Mouse (Mus musculus) R1 (cell line): ENCODE measurements around the gene Sox15.

ENCODE experiments used
- DNase-seq: peaks from one replicate; pipeline ENCODE4 v3.0.0-alpha.2; 2018; ENCODE audit warnings: low read depth, low spot score

Sox15 gene

GRCm38 (mm10) chr11:69679144-69679543, 24.0 kb downstream of the Sox15 start:
- no peak for DNase-seq

DNA sequence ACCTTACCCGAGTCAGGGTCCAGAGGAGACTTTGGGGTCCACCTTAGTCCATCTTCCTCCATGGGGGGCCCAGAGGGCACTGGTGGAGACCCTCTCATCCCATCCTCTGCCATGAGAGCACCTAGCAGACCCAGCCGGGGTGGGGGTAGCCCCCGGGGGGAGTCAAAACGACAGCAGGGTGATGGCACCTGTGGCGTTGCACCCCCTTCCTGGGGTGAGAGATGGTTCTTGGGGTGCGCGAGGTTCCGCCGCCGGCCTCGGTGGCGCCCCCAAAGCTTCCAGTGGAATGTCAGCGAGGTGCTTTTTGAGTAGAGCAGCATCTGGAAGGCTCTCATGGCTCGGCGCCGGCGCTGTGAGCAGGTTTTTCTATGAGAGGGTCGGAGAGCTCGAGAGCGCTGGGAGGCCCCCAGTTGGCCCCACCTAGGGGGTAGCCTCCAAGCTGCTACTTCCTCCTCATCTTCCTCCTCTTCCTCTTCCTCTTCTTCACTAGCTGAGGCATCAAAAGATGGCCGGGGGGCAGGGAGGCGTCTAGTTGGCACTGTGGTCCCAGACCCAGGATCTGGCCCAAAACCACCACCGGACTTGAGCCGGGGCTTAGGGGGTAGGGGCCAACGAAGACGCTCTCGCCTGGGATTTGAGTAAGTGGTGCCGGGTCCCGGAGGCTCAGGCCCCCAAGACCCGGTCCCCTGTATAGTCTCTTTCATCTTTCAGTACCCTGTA, 25.2 kb downstream of the Sox15 start:
- no peak for DNase-seq

DNA sequence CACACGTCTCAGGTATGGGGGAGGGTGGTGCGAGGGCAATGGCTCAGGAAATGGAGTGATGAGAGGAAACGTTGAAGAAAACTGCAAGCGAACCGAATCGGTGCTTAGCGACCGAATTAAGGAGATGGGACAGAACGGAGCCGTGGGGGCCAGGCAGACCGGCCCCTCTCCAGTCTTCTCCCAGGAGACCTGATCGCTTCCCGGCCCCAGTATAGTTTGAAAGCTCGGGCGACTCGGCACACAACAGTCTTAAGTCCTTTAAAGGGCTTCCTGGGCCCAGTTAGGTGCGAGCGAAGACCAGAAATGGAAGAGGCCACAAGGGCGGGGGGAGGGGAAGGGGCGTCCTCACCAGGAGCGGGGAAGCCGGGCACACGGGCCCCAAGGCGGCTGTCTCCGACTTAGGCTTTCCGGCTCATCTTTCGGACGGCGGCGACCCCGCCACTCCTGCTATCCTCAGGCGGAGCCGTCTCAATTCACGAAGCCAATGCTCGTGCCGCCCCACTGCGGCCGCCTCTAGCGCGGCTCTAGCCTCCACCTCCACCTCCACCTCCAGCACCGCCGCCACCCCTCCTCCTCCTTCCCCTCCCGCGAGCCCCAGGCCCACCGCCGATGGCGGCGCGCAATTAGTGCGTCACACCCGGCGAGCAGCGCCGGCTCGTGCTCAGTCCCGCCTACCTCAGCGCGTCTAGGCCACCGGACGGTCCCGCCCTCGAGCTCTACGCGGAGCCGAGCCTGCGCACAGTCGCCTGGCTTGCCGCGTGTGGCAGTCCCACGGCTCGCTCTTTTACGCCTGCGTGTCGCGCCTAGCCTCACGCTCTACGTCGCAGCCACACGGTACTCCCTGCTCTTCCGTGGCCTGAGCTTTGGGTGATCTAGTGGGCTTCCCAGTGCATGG, 26.4 kb downstream of the Sox15 start, which contains the start of gene Senp3:
Gene Senp3, minus strand, starts transcription at position 771 of the 895 bp plus-strand sequence.
- DNase-seq, result peak; percentile 97

- DNase-seq, result no peak
These were observed 27.2 kb downstream of the Sox15 start for GRCm38 (mm10) chr11:69682209-69682839.

- peak; percentile 95 for DNase-seq
These were observed 27.9 kb downstream of the Sox15 start for GRCm38 (mm10) chr11:69682840-69683533.

GRCm38 (mm10) chr11:69683576-69683975, 28.5 kb downstream of the Sox15 start:
- no peak for DNase-seq

- DNase-seq, result no peak
These were observed 29.1 kb downstream of the Sox15 start for GRCm38 (mm10) chr11:69684128-69684745.

GRCm38 (mm10) chr11:69684936-69685335, 29.8 kb downstream of the Sox15 start:
- DNase-seq, result no peak

DNA sequence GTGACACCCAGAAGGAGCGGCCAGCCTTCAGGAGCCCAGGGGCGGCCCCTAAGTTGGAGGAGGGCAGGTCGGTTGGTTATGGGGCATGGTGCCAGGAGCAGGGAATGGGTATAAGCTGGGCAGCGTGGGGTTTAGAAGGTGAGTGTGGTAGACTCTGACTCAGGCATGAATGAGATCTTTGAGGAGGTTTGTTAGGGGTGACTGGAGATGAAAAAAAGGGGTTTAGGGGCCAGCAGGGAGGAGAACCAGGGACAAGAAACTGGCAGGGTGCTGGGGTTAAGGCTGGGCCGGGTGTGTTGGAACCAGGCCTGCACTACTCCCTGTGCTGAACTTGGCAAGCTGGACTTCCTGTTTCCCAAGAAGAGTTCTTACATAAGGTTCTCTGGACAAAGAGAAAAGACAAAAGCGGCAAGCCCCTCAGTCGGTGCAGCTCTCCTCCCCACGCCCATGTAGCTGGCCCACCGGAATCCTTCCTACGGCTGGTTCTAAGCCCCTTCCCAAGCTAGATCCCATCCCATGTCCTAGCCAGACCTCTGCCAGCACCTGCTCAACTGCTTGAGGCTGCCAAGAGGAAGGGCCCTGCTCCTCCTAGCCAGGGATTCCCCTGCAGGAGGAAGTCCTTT, 30.5 kb downstream of the Sox15 start, which contains the start of gene Tnfsf13:
Gene Tnfsf13, minus strand, starts transcription at position 259 of the 623 bp plus-strand sequence.
- no peak for DNase-seq

GRCm38 (mm10) chr11:69686377-69686776, 31.3 kb downstream of the Sox15 start:
- peak; percentile 85 for DNase-seq

DNA sequence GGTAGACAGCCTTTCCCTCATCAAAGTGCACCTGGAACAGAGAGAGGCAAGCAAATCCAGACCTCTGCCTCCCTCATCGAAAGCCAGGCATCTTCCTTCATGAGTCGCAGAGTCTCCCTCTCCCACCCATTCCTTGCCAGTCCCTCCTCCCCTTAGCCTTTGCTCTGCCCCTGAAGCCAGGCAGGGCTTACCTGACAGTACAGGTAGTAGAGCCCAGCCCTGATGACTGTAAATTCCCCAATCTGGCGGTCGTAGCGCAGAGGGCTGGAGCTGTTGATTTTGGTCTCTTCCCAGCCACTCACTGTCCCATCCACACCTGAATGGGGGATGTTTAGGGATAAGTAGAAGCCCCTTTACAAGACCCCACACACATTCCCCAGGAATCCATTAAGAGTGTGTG, 31.9 kb downstream of the Sox15 start:
- DNase-seq, result no peak

GRCm38 (mm10) chr11:69689891-69690290, 34.8 kb downstream of the Sox15 start:
- DNase-seq, result peak; percentile 75

- no peak for DNase-seq
These were observed 37.2 kb downstream of the Sox15 start for GRCm38 (mm10) chr11:69692196-69692811.

DNA sequence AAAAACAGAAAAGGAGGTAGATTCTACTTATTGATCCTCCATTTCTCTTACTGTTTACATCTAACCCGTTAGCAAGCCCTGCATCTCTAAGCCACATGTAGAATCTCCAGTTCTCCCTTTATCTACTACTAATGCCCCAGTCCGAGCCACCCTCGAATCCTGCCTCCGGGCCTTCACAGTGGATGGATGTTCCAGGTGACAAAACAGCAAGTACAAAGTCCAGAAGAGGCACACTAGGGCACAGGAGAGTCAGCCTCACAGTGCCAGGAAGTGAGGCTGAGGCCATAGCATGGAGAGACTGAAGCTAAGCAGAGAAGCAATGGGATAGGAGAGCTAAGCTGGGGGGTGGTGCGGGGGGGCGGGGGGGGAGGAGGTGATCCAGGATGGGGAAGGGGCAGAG, 37.7 kb downstream of the Sox15 start:
- no peak for DNase-seq

DNA sequence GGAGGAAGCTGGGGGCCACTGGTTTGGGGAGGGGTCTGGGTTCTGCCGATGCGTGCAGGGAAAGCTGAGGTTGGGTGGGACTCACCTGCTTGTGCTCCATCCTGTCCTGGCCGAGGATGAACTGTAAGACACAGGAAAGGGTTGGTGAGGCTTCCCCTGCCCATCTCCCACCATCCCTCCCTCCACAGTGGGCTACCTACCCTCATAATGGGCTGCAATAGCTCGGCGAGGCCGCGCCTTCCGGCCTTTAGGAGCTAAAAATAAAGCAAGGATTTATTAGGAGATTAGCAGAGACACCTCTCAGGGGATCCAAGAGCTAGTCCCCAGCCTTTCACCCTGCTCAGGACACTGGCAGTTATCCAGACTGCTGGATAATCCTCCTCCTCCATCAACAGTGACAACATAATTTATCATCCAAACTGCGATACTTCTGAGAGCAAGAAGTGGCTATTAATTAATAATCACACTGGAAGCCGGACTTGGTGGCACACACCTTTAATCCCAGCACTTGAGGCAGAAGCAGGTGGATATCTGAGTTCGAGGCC, 38.4 kb downstream of the Sox15 start:
- no peak for DNase-seq

GRCm38 (mm10) chr11:69695046-69695360, 39.9 kb downstream of the Sox15 start:
- DNase-seq, result no peak

- peak; percentile 49 for DNase-seq
These were observed 40.5 kb downstream of the Sox15 start, which contains the start of the genes Tnfsf12 and Tnfsfm13 for GRCm38 (mm10) chr11:69695361-69696181. Tnfsf12 (minus strand) TSS chr11:69695849. Tnfsfm13 (minus strand) TSS chr11:69696098.

DNA sequence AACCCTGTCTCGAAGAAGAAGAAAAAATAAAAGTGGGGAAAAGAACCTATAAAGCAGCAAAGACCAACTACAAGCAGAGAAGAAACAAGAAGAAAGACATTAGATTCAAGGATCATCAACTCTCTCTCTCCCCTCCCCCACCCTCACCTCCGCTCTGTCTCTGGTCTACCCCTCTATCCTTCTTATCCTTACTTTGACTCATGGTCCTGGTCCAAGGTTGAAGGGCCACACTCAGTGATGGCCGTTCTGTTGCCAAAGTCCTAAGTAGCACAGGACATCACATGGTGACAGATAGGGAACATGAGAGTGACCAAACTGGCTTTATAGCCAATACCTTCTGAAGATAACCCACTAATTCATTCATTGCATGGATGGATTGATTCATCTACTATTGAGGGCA, 42.3 kb downstream of the Sox15 start:
- no peak for DNase-seq

GRCm38 (mm10) chr11:69698574-69698973, 43.5 kb downstream of the Sox15 start:
- DNase-seq, result peak; percentile 91
